8 mouse cellular contexts compared by ENCODE assay signal in genomic region chr11:4174586-4174985, GRCm38 (mm10). TPM values are rescaled to one million over a fixed set of nuclear protein-coding genes. Genes with fewer than 3 reads are reported as not detected.
DNase-seq lines count a peak whose midpoint lies in the region; ATAC-seq and TF ChIP-seq lines count a peak whose summit lies in the region.
"Had no signal": no experiment of that assay in that cellular context is flagged by ENCODE, and none has a peak within 500 bp of the region (broad histone marks: within the 10 kb centered on the region; RNA-seq: fewer than 3 reads in every experiment).

No protein-coding gene starts in this region.

- no peak overlapping the region for H3K4me2 ChIP-seq in lung, postnatal 0 days (replicated peaks; ENCODE audit: low read depth, low read length)
- H3K4me2 ChIP-seq: liver, embryonic 13.5 days had no signal

- ATAC-seq in lung, postnatal 0 days = no peak

- no peak for TF ChIP-seq EP300 in lung, postnatal 0 days (IDR thresholded peaks at IDR 0.05)

- no peak for TF ChIP-seq CTCF in lung, postnatal 0 days (IDR thresholded peaks at IDR 0.05)

- DNase-seq in layer of hippocampus, adult 11-12 months (ENCODE audit: low spot score) = peak; percentile 66
- DNase-seq in layer of hippocampus, adult 9-10 months (ENCODE audit: low spot score) = no peak
- DNase-seq in frontal cortex, postnatal 36 days (ENCODE audit: low spot score in 2 of 2) = peak; percentile 41 to 75
- peak; percentile 39 to 70 for DNase-seq in kidney, postnatal 25 days
- DNase-seq in right cerebral cortex, postnatal 14 days = peak; percentile 51
- DNase-seq in thymus, postnatal 36 days = no peak
- DNase-seq in lung, postnatal 0 days (ENCODE audit: low spot score) = no peak
- DNase-seq: liver, embryonic 13.5 days had no signal

- no peaks in the 10 kb centered on the region for H3K4me1 ChIP-seq in lung, postnatal 0 days (ENCODE audit: insufficient read depth, low read depth, low read length)
- H3K4me1 ChIP-seq: liver, embryonic 13.5 days had no signal

- no peak overlapping the region for H3K27ac ChIP-seq in lung, postnatal 0 days (ENCODE audit: low read length)
- H3K27ac ChIP-seq: liver, embryonic 13.5 days had no signal

- H3K9me3 ChIP-seq in lung, postnatal 0 days (ENCODE audit: low read length) = no peaks in the 10 kb centered on the region
- H3K9me3 ChIP-seq: liver, embryonic 13.5 days had no signal

- H3K9ac ChIP-seq in lung, postnatal 0 days (replicated peaks; ENCODE audit: low read depth) = no peak overlapping the region
- H3K9ac ChIP-seq: liver, embryonic 13.5 days had no signal

- peaks cover 72% of the 10 kb centered on the region for H3K36me3 ChIP-seq in lung, postnatal 0 days (ENCODE audit: insufficient read depth, low read length)

- no peaks in the 10 kb centered on the region for H3K27me3 ChIP-seq in lung, postnatal 0 days (replicated peaks; ENCODE audit: insufficient read depth, low read length)
- H3K27me3 ChIP-seq: liver, embryonic 13.5 days had no signal

- WGBS in lung, postnatal 0 days = 74% methylated on average over 5 of the region's 5 CpGs

- H3K4me3 ChIP-seq in lung, postnatal 0 days (ENCODE audit: low read depth, low read length) = no peak overlapping the region
- H3K4me3 ChIP-seq: liver, embryonic 13.5 days had no signal

RNA-seq across cellular contexts. Expression of gene Tbc1d10a, which starts 12.0 kb away (rescaled TPM):
- 41.7 and 43.8 TPM in 2 replicates for polyA plus RNA-seq in lung, postnatal 0 days (2015; fragmentation: Nextera tagmentation; extraction: Ambion mirVana)

RNA-seq across cellular contexts. Expression of gene Sf3a1, which starts 14.4 kb away (rescaled TPM):
- 12.6 and 13.4 TPM in 2 replicates for polyA plus RNA-seq in lung, postnatal 0 days (2015; fragmentation: Nextera tagmentation; extraction: Ambion mirVana)

RNA-seq across cellular contexts. Expression of gene Ccdc157, which starts 14.5 kb away (rescaled TPM):
- 7.3 and 8.2 TPM in 2 replicates for polyA plus RNA-seq in lung, postnatal 0 days (2015; fragmentation: Nextera tagmentation; extraction: Ambion mirVana)

RNA-seq across cellular contexts. Expression of gene Rnf215, which starts 39.6 kb away (rescaled TPM):
- 57.8 and 59.0 TPM in 2 replicates for polyA plus RNA-seq in lung, postnatal 0 days (2015; fragmentation: Nextera tagmentation; extraction: Ambion mirVana)

RNA-seq across cellular contexts. Expression of gene Castor1, which starts 43.4 kb away (rescaled TPM):
- 16.5 and 17.8 TPM in 2 replicates for polyA plus RNA-seq in lung, postnatal 0 days (2015; fragmentation: Nextera tagmentation; extraction: Ambion mirVana)

Comparison
In these comparisons a context has a peak if more than half of its experiments do, and no peak if none do; other contexts are left out.
1. DNase-seq: peak in layer of hippocampus, adult 11-12 months (single experiment), frontal cortex, postnatal 36 days (2 of 2), kidney, postnatal 25 days (2 of 2) and right cerebral cortex, postnatal 14 days (single experiment); none in layer of hippocampus, adult 9-10 months (single experiment), thymus, postnatal 36 days (0 of 2) and lung, postnatal 0 days (single experiment).